Mouse (Mus musculus): ENCODE results near the gene Dag1.
"Not testable (repeated sequence)": the region's sequence is repeated elsewhere in the genome, so short reads cannot be mapped to it uniquely, and the experiment has no call there.

Gene Dag1

GRCm38 (mm10) chr9:108263690-108264190 is at the start of gene Dag1:
Gene Dag1, minus strand, starts transcription at chr9:108263958.
- peak; percentile 100 for DNase-seq

GRCm38 (mm10) chr9:108308141-108308540 is 44.4 kb upstream of the Dag1 start:
- DNase-seq, result peak; percentile 32 to 35

DNA sequence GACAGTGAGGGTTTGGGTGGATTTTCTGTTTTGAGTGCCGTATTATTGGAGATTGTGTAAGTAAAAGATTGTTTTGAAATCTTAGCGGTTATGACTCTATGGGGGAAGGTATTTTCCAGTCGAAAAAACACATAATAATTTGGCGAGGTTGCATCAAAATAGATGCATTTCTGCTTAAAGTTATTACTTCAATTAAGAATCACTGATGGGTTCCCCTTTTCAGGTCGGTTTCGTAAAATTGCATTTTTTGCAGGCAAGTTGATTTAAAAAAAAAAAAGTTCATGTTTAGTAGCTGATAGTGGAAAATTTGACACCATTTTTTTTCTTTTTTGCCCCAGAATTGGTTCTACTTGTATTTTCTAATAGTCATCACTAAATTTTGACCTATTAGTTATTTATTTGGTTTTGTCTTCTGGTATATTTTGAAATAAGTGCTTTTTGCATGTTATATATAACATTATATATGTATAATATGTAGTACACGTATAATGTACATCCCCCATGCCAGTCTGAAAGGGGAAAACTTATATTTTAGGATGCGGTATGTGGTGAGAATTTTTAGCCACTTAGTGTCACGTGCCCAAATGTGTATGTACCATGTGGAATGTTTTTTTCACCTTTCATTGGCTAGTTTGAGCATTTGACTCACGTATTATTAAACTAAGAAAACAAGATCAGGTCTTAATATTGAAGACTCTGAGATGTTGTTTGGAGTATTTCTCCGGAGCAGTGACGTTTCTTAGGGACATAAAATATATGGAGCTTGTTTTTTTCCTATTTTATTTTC is 43.5 kb upstream of the Dag1 start:
- no peak for DNase-seq

DNA sequence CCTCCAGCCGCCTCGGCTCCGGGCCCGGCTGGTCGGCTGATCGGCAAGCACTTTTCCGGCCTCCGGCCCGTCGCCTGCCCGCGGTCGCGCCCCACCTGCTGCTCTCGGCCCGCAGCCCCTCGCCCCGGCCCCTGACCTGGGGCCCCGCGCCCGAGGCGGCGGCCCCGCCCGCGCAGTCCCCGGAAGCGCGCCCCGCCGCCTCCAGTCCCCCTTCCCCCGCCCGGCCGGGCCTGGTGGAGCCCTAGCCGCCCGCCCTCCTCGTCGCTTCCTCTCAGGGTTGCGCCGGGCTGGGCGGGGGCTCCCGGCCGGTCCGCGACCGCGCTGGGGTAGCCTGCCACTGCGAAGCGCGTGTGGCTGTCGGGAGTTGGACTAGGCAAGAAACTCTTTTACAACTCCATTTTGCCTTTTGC is 42.8 kb upstream of the Dag1 start:
- peak; percentile 86 to 93 for DNase-seq

DNA sequence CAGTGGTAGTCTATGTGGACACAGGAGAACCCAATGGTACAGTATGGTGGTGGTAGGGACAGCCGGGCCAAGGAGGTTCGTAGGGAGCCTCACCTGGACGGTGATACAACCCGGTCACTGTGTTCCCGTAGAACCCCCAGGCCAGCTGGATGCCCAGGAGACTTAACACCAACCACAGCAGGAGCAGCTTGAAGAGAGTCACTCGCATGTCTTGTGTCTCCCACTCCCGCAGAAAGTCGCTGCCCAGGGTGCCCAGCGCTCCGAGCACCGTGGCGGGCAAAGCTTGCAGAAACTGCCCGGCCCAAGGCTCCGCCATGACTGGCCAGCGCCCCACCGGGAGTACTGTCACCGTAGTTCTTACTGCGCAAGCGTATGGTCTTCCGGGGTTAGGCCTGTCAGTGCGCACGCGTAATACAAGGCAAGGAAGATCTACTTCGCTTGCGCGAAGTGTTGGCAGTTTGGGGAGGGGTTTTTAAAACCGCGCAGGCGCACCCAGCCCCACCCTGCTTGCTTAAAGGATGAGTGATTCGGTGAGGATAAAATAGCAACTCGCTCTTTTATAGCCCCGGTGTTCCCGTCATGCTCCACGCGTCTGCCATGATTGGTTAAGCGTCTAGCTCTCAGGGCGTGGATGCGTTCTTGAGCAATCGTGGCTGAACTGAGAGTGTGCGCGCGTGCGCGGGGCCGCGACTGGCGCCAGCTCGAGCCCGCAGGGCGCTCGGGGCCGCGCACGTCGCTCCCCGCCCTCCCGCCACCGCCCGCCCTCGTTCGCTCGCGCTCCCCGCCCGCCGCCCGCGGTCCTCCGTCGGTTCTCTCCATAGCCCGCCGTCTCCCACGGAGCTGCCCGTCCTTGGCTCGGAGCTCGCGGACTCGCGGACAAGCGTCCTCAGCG is 42.1 kb upstream of the Dag1 start, which contains the start of the genes Rhoa and Tcta:
Rhoa (plus strand) TSS at position 501 of the 892 bp plus-strand sequence.
Tcta (minus strand) TSS at position 532 of the 892 bp plus-strand sequence.
- peak; percentile 98 to 100 for DNase-seq

GRCm38 (mm10) chr9:108305170-108305569 is 41.4 kb upstream of the Dag1 start:
- DNase-seq, result no peak

DNA sequence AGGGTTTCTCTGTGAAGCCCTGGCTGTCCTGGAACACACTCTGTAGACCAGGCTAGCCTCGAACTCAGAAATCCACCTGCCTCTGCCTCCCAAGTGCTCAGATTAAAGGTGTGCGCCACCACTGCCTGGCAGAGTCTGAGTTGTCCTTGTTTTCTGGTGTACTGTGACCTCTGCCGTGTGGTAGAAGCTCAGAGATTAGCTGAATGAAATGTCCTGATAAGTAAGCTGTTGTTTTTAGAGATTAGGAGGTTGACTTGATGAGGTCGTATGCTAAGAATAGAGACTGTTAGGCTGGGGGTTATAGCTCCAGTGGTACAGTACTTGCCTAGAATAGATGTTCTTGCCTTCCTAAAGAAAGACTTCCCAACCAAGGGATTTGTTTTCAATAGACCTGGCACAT is 41.0 kb upstream of the Dag1 start:
- no peak for DNase-seq

DNA sequence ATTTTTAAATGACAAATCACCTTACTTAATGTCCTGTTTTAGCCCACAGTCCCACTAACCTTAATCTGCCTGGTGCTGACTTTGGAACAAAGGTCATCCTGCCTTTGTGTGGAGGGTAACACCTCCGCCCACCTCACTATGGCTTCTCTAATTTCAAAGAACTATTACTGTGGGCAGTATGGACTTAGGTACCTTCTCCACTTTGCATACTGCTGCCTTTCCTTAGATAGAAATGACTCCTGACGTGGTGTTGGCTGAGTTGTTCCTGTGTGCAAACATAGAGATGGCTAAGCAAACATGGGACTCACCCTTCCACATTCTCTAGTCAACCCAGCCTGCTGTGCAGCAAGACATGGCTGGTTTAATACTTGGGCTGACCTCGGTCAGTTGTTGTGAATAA is 38.1 kb upstream of the Dag1 start:
- DNase-seq, result no peak

DNA sequence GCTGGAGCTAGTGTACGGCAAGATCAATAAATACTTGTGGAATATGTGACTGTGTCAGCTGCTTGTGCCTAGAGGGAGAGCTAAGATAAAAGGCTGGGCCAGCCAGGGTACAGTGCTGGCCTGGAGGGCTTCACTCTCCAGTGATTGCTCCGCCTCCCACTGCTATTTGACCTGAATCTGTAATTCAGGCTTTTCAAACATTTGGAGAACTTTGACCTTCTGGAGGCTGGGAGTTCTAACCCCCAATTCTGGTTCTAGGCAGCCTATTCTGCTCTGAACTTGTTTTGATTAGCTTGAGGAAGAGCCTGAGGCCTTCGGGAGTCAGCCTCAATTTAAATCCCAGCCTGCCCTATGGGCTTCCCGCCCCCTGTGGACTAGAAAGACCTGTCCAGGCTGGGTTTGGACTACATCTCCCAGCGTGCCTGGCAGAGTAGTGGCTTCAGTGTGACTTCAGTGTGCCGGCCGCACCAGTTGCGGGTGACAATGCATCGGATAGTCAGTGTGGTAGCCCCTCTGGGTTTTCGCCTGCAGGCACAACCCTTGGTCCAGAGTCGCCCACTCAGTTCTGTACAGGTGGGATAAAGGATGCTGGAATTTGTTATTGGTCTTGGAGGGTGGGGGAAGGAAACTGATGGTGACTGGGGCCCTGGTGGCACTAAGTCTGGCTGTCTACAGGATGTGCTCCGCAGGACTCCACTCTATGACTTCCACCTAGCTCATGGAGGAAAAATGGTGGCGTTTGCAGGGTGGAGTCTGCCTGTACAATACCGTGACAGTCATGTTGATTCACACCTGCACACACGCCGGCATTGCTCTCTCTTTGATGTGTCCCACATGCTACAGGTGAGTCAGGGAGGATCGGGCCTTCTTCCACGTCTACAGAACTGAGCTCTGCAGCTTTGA is 32.9 kb upstream of the Dag1 start, which contains the start of gene Amt:
Amt (plus strand) TSS at position 401 of the 903 bp plus-strand sequence.
- DNase-seq, result peak; percentile 82 to 95

- no peak for DNase-seq
These were observed 27.0 kb upstream of the Dag1 start for GRCm38 (mm10) chr9:108290773-108291172.

- DNase-seq, result peak; percentile 92 to 98
These were observed 26.4 kb upstream of the Dag1 start, which contains the start of gene Nicn1 for GRCm38 (mm10) chr9:108290016-108290750. Gene Nicn1, plus strand, starts transcription at chr9:108290429.

DNA sequence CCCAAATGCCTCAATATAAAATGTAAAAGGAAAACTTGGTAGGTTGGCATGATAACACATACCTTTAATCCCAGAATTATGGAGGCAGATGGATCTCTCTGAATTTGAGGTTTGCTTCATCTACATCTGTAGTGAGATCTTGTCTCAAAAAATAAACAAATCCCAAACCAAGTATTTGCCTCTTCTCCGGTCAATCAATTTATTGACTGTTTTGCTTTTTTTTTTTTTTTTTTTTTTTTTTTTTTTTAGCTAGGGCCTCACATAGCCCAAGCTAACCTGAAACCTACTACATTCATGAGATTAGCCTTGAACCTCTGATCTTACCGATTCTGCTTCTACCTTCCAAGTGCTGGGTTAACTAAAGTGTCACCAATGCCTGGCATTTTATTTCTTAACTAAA is 25.6 kb upstream of the Dag1 start:
- DNase-seq, result no peak

GRCm38 (mm10) chr9:108287526-108288238 is 23.9 kb upstream of the Dag1 start:
- DNase-seq, result not testable (repeated sequence)

DNA sequence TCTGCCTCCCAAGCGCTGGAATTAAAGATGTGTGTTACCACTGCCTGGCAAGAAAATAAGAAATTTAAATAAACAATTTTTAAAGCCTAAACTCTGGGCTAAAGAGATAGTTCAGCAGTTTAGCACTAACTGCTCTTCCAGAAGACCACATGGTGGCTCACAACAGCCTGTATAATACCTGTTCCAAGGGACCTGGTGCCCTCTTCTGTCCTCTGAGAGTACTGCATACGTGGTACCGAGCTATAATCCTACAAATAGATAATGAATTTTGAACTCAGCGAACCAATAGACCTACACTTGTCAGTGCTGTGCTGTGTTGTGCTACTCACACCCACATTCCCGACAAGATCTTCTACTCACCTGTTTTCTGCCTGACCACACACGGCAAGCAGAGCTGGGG is 20.7 kb upstream of the Dag1 start:
- peak; percentile 84 to 92 for DNase-seq

DNA sequence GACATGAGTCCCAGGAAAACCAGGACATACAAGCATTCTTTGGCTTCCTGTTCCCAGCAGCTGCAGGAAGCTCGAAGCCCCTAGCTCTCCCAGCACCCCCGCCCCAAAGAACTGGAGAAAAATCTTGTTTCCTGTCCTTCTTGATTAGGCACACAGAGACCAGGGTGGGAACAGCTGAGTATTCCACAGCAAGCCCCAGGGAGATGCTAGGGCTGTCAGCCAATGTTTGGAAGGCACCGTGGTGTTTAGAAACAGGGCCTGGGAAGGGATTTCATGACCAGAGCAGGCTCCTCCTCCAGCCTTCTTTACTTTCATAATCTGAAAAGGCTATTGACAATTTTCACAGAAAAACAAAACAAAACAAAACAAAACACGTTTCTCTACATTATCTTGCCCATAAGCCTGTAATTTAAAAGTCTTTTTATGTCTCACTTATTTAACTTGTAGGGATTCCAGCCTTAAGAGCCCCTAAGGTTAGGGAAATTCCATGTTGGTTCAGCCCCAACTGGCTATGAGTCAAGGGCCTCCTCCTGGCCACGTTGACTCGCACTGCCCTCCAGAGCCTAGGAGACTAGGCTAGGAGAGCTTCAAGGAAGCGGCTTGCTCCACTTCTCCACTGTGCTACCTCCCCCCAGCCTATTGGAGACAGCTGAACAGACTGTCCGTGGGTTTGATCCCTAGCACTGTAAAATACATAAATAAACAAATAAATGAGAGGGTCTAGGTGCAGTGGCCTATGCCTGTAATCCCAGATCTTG is 16.5 kb upstream of the Dag1 start:
- DNase-seq, result peak; percentile 76

GRCm38 (mm10) chr9:108278697-108279450 is 15.1 kb upstream of the Dag1 start:
- DNase-seq, result peak; percentile 50 to 80

- DNase-seq, result no peak
These were observed 11.5 kb upstream of the Dag1 start for GRCm38 (mm10) chr9:108275331-108275659.

DNA sequence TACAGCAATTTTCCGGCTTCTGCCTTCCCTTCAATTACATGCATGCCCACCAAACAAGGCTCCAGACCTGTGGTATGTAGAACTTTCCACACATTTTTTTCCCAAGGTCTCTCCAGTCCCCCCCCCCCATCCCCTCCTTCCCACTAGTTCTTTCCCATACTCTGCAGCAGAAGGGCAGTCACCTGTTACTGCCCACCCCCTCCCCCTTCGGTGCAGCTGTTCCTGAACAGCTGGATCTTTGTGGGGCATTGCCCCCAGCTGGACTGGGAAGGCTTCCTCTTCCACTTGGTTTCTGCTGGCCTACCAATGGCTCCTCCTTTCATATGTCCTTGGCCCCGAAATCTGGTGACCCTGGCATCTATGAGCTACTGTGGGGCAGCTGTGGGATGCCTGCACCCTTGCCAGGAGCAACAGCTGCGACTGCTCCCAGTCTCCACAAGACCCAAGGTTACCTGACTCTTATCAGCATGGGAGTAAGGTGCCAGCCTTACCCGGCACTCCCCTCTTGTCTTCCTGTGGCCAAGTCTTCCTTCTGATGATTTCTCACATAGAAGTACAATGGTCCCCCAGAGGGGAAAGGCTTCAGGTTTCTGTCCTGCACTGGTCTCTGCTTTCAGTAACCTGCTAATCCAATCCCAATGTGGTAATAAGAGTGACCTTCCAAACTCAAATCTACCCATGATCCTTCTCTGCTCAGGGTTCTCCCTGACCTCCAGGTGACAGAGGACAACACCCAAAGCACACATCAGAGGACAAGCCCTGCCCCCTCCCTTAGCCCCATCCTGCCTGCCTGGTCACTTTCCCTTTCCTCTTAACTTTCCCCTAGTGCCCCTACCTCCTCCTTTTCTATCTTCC is 10.9 kb upstream of the Dag1 start:
- peak in 1 of 2 experiments; percentile 11 for DNase-seq
